Mouse (Mus musculus) forebrain, embryonic 15.5 days (tissue): ENCODE measurements around the gene Sarm1. TPM values are rescaled to one million over a fixed set of nuclear protein-coding genes. Genes with fewer than 3 reads are reported as not detected.

Source experiments
- ATAC-seq: fragments of 200-750 bp; cut with Nextera tagmentation; replicated peaks from 2 replicates; pipeline ENCODE4 v1.8.0; 2017; ENCODE audit warnings: mild to moderate bottlenecking, moderate TSS enrichment, moderate library complexity
- H3K27ac ChIP-seq: fragments of 300-500 bp; sonication (generic); replicated peaks from 2 replicates; pipeline ENCODE4 v1.5.1; 2015; ENCODE audit warnings: mild to moderate bottlenecking, inconsistent platforms
- H3K27me3 ChIP-seq: fragments of 300-500 bp; sonication (generic); 2 replicates; pipeline ENCODE4 v1.6.1; 2015; ENCODE audit warnings: inconsistent platforms
- H3K36me3 ChIP-seq: fragments of 300-500 bp; sonication (generic); 2 replicates; pipeline ENCODE4 v1.6.1; 2015; ENCODE audit warnings: mild to moderate bottlenecking, inconsistent platforms
- H3K4me1 ChIP-seq: fragments of 300-500 bp; sonication (generic); 2 replicates; pipeline ENCODE4 v1.6.1; 2015; ENCODE audit warnings: inconsistent platforms
- H3K4me2 ChIP-seq: fragments of 300-500 bp; sonication (generic); replicated peaks from 2 replicates; pipeline ENCODE4 v1.6.1; 2015; ENCODE audit warnings: mild to moderate bottlenecking, inconsistent platforms
- H3K4me3 ChIP-seq: fragments of 300-500 bp; sonication (generic); 2 replicates; pipeline ENCODE4 v1.5.1; 2015; ENCODE audit warnings: mild to moderate bottlenecking, inconsistent platforms
- H3K9ac ChIP-seq: fragments of 300-500 bp; sonication (generic); replicated peaks from 2 replicates; pipeline ENCODE4 v1.6.1; 2015; ENCODE audit warnings: mild to moderate bottlenecking, inconsistent platforms
- H3K9me3 ChIP-seq: fragments of 300-500 bp; sonication (generic); 2 replicates; pipeline ENCODE4 v1.6.1; 2016; ENCODE audit warnings: inconsistent platforms
- WGBS: fragments of 180-500 bp; shearing (Covaris S2); methylation state at CpG from one replicate; pipeline ENCODE4 v1.1.7; 2015; ENCODE audit warnings: mixed read lengths; 5-methylcytosine and 5-hydroxymethylcytosine counted together
- polyA plus RNA-seq: library from polyadenylated mRNA; unstranded; fragments of >200 nt; fragmentation: Nextera tagmentation; extraction: Ambion mirVana; gene quantifications from 2 replicates; pipeline ENCODE4 v1.2.1, GENCODE M21; 2015

Gene Sarm1
- polyA plus RNA-seq, 1 experiment from 2014 or later = 48.3 TPM

DNA sequence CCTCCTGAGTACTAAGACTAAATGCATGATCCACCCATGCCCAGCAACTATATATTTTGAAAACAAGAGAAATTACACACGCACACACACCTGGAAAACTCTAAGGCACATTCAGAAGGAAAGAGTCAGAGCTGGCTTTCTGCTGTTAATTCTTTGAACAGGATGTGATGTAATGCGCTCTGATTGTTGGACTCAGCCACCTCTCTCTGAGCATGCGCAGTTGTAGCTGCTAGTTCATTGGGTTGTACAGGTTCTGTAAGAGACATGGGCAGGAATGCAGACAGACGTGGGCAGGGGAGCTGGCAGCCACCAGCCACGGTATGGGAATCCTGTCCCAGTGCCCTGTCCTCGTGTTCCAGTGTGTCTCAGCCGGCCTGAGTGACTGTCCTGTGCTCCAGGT, 43.3 kb downstream of the Sarm1 start:
- Histone ChIP-seq H3K27me3 (no peaks in the 10 kb centered on the region), H3K4me1 (no peaks in the 10 kb centered on the region), H3K4me3 (no peak overlapping the region), H3K36me3 (no peaks in the 10 kb centered on the region), H3K9me3 (no peaks in the 10 kb centered on the region), H3K9ac (no peak overlapping the region), H3K4me2 (no peak overlapping the region), H3K27ac (no peak overlapping the region)
- 78% methylated on average over 7 of the region's 7 CpGs for WGBS
- ATAC-seq = no peak

DNA sequence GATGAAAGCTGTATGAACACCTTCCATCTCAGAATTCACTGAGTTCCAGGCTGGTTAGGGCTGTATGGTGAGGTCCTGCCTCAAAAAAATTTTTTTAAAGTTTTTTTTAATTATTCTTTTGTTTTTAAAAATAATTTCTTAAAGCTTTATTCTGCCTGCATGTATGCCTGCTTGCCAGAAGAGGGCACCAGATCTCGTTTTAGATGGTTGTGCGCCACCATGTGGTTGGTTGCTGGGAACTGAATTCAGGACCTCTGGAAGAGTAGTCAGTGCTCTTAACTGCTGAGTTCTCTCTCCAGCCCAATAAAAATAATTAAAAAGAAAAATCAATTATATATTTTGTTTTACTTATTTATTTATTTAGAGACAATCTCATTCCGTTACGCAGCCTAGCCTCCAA, 43.9 kb downstream of the Sarm1 start:
- no peak for ATAC-seq

DNA sequence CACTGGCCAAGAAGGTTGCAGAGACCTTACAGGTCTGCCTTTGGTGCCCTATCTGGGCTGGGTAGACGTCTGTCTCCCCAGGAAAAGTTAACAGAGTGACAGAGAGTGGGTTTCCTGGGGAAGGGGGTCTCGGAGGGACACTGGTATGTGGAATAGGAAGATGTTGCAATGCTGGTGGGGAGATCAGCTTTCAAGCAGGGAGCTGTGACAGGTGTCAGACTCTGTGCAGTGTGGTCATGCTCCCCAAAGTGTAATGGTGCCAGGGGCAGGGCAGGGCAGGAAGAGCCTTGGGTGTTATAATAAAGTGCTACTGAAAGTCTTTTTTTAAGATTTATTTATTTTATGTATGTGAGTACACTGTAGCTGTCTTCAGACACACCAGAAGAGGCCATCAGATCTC, 47.2 kb downstream of the Sarm1 start:
- Histone ChIP-seq H3K9me3 (no peaks in the 10 kb centered on the region), H3K36me3 (no peaks in the 10 kb centered on the region), H3K4me2 (no peak overlapping the region), H3K27me3 (no peaks in the 10 kb centered on the region), H3K9ac (no peak overlapping the region), H3K27ac (no peak overlapping the region), H3K4me1 (no peaks in the 10 kb centered on the region), H3K4me3 (no peak overlapping the region)
- WGBS = 63% methylated on average over 2 of the region's 2 CpGs
- ATAC-seq = no peak

More for the DNA sequence above, 43.9 kb downstream of the Sarm1 start:
- 10% methylated on average over 4 of the region's 4 CpGs for WGBS
- Histone ChIP-seq H3K27me3 (no peaks in the 10 kb centered on the region), H3K36me3 (no peaks in the 10 kb centered on the region), H3K4me1 (no peaks in the 10 kb centered on the region), H3K4me3 (no peak overlapping the region), H3K9me3 (no peaks in the 10 kb centered on the region), H3K27ac (no peak overlapping the region), H3K4me2 (no peak overlapping the region), H3K9ac (no peak overlapping the region)

DNA sequence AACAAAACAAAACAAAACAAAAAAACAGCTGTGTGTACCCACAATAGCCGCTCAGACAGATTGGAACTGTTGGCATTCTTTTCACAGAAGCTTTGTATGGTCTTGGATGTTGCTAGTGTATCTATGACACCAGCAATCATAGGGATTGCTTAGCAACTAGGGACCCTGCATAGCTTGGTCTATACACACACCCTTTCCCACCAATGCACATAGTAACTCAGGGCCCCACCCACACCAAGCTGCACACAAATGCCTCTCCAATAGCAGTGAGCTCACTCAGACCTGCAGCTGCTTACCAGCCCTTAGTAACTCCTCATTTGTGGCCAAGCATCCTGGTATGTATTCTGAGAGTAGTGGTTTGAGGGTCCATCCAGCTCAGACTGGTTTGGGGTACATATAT, 49.3 kb downstream of the Sarm1 start:
- H3K27me3 ChIP-seq = no peaks in the 10 kb centered on the region
- no peaks in the 10 kb centered on the region for H3K36me3 ChIP-seq
- H3K9ac ChIP-seq = no peak overlapping the region
- no peak for ATAC-seq
- no peaks in the 10 kb centered on the region for H3K9me3 ChIP-seq
- H3K4me3 ChIP-seq = no peak overlapping the region
- H3K4me1 ChIP-seq = no peaks in the 10 kb centered on the region
- no peak overlapping the region for H3K27ac ChIP-seq
- 78% methylated on average over 1 of the region's 1 CpGs for WGBS
- H3K4me2 ChIP-seq = no peak overlapping the region

DNA sequence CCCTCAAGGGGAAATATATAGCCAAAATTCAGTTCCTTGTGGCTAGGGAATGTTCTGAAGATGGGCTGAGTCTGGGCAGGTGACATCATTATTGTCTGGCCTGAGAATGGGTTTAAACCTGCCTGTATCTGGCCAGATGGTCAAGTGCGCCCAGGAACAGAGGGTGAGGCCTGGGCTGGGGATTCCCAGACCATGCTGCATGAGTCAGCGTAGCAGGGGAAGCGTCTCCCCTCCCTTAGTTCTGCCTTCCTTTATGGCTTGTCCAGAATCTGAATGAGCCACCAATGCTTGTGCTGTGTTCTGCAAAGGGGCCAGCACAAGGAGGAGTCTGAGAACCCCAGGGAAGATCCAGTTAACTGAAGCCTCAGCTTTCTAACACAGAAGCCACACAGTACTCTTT, 50.4 kb downstream of the Sarm1 start:
- Histone ChIP-seq H3K4me3 (no peak overlapping the region), H3K36me3 (no peaks in the 10 kb centered on the region)
- ATAC-seq = no peak

DNA sequence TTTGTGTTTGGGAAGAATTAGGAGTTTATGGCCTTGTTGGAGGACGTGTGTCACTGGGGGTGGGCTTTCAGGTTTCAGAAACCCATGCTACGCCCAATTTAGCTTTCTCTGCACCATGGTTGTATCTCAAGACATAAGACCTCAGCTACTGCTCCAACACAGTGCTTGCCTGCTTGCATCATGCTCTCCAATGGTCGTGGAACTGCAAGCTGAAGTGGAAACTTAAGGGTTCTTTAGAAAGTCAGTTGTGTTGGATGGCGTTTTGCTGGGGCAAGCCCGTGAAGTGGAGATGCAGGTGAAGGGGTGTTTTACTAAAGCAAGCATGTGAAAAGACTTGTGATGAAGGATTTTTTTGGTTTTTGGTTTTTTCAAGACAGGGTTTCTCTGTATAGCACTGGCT, 54.4 kb downstream of the Sarm1 start:
- WGBS = 87% methylated on average over 5 of the region's 5 CpGs
- H3K27ac ChIP-seq = no peak overlapping the region
- no peak overlapping the region for H3K9ac ChIP-seq
- no peak overlapping the region for H3K4me2 ChIP-seq
- no peaks in the 10 kb centered on the region for H3K36me3 ChIP-seq
- H3K4me3 ChIP-seq = no peak overlapping the region
- H3K27me3 ChIP-seq = no peaks in the 10 kb centered on the region
- H3K9me3 ChIP-seq = no peaks in the 10 kb centered on the region
- no peaks in the 10 kb centered on the region for H3K4me1 ChIP-seq
- no peak for ATAC-seq

More for the DNA sequence above, 50.4 kb downstream of the Sarm1 start:
- Histone ChIP-seq H3K27ac (no peak overlapping the region), H3K9me3 (no peaks in the 10 kb centered on the region), H3K4me1 (no peaks in the 10 kb centered on the region), H3K27me3 (no peaks in the 10 kb centered on the region), H3K4me2 (no peak overlapping the region), H3K9ac (no peak overlapping the region)
- 74% methylated on average over 3 of the region's 3 CpGs for WGBS

DNA sequence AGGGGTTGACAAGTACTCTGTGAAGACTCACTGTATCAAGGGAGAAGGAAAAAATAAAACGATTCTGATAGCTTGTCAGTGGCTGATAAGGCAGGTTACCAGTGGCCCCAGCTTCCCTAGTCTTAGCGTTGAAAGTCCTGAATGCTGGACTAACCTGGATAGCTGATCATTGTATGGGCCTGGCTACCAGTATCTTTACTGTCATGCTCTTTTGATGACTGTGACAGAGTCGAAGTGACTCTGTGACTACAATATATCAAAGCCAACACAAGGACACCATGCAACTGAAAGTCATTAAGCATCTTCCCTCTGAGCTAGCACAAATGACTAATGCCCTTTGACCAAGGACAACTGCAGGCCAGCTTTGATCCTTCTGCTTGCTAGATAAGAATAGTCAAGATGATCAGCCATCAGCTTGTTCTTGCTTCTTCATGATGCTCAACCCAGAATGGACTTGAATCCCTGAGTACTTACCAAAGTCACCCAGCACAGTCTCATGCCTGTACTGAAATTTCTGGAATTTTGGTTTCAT, 59.1 kb downstream of the Sarm1 start:
- 82% methylated on average over 3 of the region's 3 CpGs for WGBS
- no peak overlapping the region for H3K9ac ChIP-seq
- ATAC-seq = no peak
- H3K4me2 ChIP-seq = no peak overlapping the region
- H3K4me1 ChIP-seq = peaks cover 3% of the 10 kb centered on the region; the same call in 1 of the 2 replicates
- H3K36me3 ChIP-seq = no peaks in the 10 kb centered on the region
- H3K9me3 ChIP-seq = no peaks in the 10 kb centered on the region
- no peak overlapping the region for H3K27ac ChIP-seq
- no peak overlapping the region for H3K4me3 ChIP-seq
- H3K27me3 ChIP-seq = no peaks in the 10 kb centered on the region

DNA sequence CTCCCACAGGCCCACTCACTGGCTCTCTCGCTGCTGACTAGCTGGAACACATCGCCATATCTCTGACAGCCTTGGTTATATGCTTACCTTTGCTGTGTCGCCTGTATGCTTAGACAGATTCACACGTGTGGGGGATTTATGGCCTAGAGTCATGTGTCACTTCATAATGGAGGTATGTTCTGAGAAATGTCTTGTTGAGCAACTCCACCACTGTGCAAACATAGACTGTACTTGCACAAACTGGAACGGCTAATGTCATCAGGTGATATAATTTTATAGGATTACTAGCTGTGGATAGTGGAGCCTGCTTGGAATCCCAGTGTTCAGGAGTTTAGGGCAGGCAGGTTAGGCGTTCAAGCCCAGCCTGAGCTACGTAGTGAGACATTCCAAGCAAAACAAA, 60.4 kb downstream of the Sarm1 start:
- no peaks in the 10 kb centered on the region for H3K9me3 ChIP-seq
- no peaks in the 10 kb centered on the region for H3K27me3 ChIP-seq
- 94% methylated on average over 7 of the region's 7 CpGs for WGBS

DNA sequence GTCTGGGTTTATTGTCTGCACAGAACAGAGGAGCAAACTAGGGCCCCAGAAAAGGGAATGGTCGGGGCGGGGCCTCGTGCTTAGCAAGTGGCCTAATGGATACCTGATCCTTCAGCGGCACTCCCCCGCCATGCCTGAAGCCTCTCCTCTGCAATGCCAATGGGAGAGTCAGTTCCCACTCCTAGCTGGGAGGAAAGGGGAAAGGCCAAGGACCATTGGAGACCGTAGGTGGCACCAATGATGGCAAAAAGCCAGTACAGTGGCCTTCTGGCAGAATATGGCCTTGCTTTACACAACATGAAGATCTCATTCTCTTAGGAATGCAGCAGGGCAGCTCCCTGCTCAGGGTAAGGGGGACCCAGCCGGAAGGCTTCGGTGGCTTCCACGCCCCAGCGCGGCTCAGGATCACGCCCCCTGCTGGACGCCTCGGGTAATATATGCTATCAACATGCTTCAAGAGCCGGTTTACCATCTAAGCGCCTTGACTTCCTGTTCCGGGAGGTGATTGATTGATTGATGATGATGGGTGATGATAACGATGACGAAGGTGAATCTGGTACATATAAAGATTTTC, 61.7 kb downstream of the Sarm1 start:
- WGBS = 7% methylated on average over 19 of the region's 19 CpGs
- Histone ChIP-seq H3K9me3 (no peaks in the 10 kb centered on the region), H3K27ac (no peak overlapping the region), H3K27me3 (no peaks in the 10 kb centered on the region), H3K4me1 (peaks cover 3% of the 10 kb centered on the region; the same call in 1 of the 2 replicates), H3K36me3 (no peaks in the 10 kb centered on the region), H3K4me3 (no peak overlapping the region), H3K4me2 (no peak overlapping the region), H3K9ac (no peak overlapping the region)
- no peak for ATAC-seq

More for the DNA sequence above, 60.4 kb downstream of the Sarm1 start:
- Histone ChIP-seq H3K4me1 (peaks cover 3% of the 10 kb centered on the region; the same call in 1 of the 2 replicates), H3K4me3 (no peak overlapping the region), H3K9ac (no peak overlapping the region), H3K4me2 (no peak overlapping the region), H3K27ac (no peak overlapping the region), H3K36me3 (no peaks in the 10 kb centered on the region)
- no peak for ATAC-seq

DNA sequence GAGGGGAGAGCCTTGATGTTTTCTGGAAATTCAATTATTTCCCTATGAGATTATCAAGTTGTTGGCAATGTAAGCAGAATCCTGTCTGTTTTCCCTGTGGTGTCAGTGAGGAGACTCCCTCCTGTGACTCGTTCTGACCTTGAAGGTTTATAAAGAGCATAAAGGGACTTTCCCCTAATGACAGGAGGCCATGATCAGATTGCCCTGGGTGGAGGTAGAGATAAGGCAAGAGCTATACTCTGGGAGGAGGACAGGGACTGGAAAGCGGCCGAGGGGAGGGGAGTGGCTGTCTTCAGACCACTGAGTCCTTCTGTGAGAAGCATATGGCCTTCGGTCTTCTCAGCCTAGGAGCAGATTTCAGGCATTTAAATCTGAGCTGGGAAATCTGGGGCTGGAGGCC, 63.5 kb downstream of the Sarm1 start:
- Histone ChIP-seq H3K36me3 (no peaks in the 10 kb centered on the region), H3K27ac (no peak overlapping the region), H3K4me1 (peaks cover 3% of the 10 kb centered on the region; the same call in 1 of the 2 replicates), H3K27me3 (no peaks in the 10 kb centered on the region), H3K4me3 (no peak overlapping the region), H3K4me2 (no peak overlapping the region), H3K9ac (no peak overlapping the region), H3K9me3 (no peaks in the 10 kb centered on the region)
- 79% methylated on average over 4 of the region's 4 CpGs for WGBS
- no peak for ATAC-seq

DNA sequence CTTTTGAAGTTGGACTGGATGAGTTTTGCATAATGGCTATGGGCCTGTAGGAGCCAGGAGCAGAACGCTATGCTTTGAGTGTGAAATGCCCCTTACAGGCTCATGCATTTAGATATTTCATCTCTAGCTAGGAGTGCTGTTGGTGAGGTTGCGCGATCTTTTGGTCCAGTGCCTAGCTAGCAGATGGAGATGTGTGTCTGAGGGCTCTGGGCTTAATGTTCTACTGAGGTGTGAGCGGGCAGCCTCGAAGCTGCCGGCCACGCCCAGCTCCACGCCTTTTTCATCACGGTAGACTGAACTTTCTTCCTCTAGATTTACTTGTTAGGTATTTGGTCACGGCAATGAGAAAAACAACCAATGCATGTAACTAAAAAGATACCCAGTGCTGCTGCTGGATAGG, 66.4 kb downstream of the Sarm1 start:
- Histone ChIP-seq H3K27me3 (no peaks in the 10 kb centered on the region), H3K4me1 (peaks cover 3% of the 10 kb centered on the region; the same call in 1 of the 2 replicates), H3K9ac (no peak overlapping the region), H3K27ac (no peak overlapping the region), H3K9me3 (no peaks in the 10 kb centered on the region), H3K4me3 (no peak overlapping the region), H3K4me2 (no peak overlapping the region), H3K36me3 (no peaks in the 10 kb centered on the region)
- 87% methylated on average over 10 of the region's 10 CpGs for WGBS
- no peak for ATAC-seq

DNA sequence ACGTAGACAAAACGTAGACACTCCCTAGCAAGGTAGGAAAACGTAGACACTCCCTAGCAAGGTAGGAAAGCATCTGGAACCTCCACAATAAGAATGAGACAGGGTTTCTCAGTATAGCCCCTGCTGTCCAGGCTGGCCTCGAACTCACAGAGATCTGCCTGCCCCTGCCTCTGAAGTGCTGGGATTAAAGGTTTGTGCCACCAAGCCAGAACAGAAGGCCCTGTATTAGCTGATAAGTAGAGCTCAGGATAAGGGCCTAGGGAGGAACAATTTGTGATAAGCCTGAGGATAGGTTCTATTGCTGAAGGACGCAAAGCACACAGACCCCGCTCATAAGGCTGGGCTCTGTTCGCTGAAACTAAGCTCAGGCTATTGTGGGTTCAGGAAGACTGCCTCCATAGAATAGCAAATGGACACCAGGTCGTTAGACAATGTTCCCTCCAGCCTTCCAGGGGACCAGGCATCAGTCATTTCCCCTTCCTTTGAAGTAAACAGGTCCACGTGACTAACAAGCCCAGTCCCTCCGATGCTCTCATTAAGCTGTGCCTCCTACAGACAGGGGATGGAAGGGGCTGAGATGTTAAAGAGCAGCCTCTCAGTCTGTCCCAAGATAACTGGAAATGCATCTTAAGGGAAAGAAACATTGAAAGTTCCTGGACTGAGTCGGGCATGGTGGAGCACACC, 67.2 kb downstream of the Sarm1 start:
- Histone ChIP-seq H3K27ac (no peak overlapping the region), H3K9ac (no peak overlapping the region), H3K9me3 (no peaks in the 10 kb centered on the region), H3K4me1 (no peaks in the 10 kb centered on the region), H3K36me3 (no peaks in the 10 kb centered on the region), H3K27me3 (no peaks in the 10 kb centered on the region), H3K4me3 (no peak overlapping the region), H3K4me2 (no peak overlapping the region)
- ATAC-seq = no peak
- 51% methylated on average over 11 of the region's 11 CpGs for WGBS
